Mouse (Mus musculus): Measurements from ENCODE around the gene Pom121l2.

Pom121l2 gene

DNA sequence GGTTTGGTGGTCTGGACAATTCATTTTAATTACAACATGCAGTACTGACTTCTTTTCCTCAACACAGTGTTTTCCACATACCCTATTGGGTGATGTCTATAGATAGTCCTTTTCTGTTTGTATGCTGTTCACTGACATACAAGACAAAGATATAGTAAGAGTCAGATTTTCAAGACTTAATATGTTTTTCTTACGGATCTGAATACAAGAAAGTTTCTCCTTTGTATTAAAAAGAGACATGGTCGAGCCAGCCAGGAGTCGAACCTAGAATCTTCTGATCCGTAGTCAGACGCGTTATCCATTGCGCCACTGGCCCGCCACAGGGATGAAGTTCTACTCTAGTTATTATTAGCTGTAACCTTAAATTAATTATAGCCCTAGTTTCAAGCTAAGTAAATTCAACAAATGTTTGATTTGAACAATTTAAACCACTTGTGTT lies 39.9 kb downstream of the Pom121l2 start:
- DNase-seq = no peak

DNA sequence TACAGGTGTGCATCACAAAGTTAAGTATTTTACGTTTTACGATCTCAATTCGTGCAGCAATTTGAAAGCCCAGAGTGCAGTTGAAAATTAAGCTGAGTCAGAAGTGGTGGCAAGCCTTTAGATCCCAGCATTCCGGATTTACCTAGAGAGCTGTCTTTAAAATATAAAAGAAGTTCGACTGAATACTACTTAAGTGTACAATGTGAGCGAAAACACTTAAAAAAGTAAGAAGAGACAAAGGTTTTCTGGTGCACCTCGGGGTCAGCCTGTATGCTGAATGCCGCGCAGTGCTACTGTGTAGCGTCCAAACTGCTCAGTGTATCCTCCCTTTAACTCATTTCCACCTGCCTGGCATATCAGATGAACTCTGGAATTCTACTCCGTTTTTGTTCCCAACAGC lies 40.6 kb downstream of the Pom121l2 start:
- no peak for DNase-seq

DNA sequence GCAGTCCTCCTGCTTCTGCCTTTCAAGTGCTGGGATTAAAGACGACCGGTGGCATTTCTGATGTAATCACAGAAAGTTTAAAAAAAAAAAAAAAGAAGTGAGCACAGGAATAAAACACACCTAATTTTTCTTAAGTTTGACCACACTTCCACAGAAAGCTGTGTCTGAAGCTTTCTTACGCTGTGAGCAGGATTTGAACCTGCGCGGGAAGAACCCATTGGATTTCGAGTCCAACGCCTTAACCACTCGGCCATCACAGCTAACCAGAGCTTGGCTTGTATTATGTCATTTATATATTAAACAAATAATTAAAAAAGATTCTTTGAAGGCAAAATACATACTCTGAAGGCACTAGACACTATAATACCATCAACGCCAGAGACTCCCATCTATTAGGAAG lies 41.2 kb downstream of the Pom121l2 start:
- peak; percentile 62 for DNase-seq

DNA sequence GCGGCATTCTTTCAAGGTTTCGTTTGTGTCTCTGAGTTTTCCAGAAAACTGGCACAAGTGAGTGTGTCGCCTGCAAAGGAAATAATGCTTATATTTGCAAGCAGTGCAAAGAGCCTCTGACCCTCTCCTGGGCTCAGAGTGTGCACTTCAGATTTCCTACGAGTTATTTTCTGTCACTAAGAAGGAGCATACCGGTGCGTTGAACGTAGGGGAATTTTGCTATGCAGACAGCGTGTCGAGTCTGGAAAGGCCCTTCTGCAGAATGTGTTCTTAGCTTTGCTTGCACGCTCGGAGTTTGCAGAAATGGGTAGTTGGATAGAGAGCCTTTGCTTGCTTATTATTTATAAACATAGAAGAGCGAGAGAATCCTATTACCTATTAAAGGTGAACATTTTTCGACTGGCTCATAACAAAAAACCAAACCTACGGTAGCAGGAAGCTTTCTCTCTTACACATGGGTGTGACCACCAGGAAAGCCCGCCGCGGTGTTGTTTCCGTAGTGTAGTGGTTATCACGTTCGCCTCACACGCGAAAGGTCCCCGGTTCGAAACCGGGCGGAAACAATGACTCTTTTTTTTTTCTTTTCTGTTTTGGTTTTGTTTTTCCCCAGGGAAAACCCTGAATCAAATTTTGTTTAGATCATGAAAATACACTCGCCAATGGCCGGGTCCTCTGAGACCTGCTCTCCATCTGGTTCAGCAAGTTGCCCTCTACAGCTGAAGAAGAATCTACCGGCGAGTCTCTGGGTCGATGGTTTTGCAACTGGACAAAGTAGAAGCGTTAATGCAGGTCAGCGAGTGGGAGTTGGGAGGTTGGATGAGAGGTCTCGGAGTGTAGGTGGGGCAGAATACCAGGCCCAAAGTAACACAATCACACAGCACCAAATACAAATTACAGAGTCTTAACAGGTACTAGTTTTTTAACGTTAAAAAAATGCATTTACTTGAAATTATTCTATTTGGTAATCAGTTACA lies 45.4 kb downstream of the Pom121l2 start:
- DNase-seq = peak; percentile 64

DNA sequence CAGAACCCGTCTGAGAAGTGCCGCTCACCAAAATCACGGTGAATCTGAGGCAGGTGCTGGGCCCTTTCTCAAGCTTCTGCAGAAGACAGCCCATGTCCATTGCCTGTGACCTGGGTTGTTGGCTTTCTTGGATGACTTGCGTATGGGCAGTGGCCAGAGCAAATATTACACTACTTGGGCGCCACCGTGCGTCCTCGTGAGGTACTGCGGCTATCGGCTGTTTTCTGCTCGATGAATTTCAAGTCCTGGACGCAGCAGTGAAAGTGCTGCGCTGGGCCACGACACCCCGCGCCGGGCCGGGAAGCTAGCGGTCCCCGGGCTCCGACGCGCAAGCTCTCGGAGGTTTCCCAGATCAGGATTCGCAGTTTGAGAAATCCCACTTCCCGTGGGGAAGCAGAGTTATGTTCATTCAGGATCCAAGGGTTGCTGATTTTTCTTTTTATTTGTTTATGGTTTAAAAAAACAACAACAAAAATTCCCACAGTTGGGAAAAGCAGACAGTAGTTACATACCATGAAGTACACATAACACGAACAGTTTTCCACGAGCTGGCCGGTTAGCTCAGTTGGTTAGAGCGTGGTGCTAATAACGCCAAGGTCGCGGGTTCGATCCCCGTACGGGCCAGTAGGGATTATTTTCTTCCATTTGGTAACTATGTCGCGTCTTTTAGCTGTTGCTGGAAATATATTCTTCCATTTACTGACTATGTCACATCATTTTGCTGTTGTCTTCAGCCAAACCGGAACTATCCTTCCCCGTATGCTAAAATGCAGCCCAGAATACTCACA lies 47.9 kb downstream of the Pom121l2 start:
- peak; percentile 93 for DNase-seq

DNA sequence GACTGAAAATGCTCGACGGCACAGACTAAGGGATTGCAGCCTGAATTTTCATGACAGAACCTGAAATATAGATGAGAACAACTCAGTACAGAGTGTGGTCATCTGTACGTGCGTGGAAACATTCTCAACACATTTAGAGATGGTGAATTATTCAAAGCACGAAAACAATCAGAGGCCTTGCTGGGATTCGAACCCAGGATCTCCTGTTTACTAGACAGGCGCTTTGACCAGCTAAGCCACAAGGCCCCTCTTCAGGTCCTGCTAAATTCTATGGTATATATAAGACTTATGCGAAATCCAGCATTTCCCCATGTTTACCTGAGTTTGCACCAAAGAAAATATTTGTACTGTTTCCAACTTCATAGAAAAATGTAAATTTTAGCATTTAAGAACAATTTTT lies 48.9 kb downstream of the Pom121l2 start:
- DNase-seq = no peak

DNA sequence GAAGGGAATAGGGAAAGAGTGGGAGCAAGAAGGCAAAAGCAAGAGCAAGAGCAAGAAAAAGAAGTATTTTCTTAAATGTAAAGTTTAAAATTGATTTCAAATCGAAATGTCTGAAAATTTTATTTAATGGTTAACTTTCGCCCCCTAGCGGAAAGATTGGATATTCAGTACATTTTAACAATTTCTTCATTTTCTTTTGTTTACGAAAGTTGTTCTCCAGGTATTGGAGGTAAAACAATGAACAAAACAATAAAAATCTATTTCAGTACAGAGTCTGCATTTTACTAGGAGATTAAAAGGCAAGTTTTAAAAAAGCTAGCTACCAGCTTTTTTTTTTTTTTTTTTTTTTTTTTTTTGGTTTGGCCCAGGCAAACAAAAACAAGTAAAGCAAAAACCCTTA lies 49.5 kb downstream of the Pom121l2 start:
- DNase-seq = no peak

DNA sequence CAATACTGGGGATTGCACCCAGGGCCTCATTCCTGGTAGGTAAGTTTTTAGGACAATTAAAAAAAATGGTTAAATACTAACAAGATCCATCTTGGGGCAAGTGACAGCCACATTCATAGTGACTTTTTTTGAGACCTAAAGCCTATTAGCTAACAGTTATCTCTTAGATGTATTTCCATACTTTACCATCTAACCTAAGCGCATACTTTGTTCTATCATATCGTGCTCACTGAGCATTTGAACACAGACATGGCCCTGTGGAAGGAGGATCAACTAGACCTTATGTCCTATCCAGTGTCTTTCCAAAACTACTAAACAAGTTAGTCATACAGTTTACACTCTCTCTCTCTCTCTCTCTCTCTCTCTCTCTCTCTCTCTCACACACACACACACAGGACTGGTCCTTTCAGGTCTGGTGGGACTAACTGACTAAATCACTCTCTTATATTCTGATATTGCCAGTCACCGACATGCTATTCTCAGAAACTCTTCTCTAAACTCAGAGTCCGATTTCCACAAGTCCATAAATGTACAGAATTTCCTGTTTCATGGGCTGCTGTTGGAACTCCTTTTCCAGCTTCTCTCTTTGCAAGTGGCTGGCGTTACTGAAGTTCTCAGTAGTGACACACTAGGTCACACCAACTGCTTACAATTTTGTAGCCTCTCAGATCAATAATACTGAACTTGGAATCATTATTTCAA lies 52.9 kb downstream of the Pom121l2 start:
- DNase-seq = no peak

DNA sequence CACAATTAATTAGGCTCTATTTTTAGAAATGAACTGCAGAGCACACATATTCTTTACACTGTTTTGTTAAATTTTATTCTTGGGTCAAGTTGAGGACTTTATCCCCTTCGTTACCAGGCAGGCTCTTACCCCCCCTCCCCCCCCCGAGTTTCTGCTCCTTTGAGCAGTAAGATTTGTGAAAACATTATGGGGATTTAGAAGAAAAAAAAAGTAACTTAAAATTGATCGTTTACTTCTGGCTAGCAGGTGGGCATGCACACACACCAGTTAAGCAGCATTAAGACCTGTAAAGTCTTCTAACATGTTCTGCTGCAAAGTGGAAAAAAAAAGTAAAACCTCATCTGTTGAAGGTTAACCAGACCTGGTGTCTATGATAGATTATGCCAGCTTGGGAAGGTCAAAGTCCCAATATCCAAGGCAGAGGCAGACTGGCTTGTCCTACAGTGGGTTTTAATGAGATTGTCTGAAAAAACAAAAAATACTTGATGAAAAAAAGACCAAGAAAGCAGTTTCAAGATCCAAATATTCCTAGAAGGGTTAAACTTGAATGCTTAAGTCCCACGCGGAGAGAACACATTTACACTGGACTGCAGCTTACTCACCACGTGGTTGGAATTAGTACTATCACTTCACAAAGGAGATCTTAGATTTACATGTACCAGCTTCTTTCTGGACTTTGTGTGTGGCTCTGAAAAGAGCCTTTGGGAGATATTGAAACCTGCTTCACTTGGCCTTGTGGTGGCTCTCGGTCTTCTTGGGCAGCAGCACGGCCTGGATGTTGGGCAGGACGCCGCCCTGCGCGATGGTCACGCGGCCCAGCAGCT lies 53.7 kb downstream of the Pom121l2 start:
- DNase-seq = no peak

DNA sequence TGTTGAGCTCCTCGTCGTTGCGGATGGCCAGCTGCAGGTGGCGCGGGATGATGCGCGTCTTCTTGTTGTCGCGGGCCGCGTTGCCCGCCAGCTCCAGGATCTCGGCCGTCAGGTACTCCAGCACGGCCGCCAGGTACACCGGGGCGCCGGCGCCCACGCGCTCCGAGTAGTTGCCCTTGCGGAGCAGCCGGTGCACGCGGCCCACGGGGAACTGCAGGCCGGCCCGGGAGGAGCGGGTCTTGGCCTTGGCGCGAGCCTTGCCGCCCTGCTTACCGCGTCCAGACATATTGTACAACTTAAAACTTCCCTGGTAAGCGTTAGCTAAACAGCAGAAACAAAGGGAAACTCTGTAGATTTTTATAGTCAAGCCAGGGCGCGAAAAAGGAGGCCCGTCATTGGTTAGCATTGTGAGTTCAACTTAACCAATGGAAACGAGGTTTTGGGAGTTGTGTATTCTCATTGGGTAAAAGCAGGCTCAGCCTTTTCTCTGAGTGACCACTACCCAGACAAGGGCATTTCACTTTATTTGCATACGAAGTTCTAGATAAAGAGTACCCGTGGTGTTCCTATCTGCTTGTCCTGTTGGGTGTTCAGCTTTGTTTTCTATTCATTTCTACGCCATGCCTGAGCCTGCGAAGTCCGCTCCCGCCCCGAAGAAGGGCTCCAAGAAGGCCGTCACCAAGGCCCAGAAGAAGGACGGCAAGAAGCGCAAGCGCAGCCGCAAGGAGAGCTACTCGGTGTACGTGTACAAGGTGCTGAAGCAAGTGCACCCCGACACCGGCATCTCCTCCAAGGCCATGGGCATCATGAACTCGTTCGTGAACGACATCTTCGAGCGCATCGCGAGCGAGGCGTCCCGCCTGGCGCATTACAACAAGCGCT lies 54.5 kb downstream of the Pom121l2 start, which contains the start of the genes Hist1h2ah and Hist1h2bk:
Gene Hist1h2ah (minus strand): TSS at position 302 of the 882 bp plus-strand sequence.
Gene Hist1h2bk (plus strand): TSS at position 604 of the 882 bp plus-strand sequence.
- DNase-seq = peak; percentile 75

DNA sequence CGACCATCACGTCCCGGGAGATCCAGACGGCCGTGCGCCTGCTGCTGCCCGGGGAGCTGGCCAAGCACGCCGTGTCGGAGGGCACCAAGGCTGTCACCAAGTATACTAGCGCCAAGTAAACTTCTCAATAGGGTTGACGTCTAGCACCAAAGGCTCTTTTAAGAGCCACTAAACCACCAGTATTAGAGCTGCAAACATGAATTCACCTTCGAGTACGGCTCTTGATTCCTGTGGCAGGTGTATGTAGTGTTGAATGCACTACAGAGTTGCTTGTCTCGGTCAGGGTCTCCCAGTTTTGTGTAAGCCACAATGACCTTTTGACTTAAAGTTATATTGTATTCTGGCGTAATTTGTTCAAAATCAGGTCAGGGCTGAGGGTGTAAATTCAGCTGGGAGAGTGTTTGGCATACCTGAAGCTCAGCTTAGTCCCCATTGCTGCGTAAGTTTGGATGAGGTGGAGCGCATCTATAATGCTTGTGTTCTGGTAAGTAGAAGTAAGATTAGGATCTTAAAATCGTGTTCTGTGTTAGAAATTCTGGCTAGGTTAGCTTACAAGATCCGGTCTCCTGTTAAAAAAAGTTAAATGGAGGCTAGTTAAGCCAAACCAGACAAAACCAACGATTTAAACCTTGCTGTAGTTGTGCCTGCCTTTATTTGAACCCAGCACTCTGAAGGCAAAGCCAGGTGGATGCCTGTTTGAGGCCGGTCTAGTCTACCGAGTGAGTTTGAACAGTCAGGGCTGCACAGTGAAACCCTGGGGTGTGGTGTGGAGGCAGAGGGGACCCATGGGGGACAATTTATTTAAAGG lies 55.4 kb downstream of the Pom121l2 start:
- DNase-seq = no peak

DNA sequence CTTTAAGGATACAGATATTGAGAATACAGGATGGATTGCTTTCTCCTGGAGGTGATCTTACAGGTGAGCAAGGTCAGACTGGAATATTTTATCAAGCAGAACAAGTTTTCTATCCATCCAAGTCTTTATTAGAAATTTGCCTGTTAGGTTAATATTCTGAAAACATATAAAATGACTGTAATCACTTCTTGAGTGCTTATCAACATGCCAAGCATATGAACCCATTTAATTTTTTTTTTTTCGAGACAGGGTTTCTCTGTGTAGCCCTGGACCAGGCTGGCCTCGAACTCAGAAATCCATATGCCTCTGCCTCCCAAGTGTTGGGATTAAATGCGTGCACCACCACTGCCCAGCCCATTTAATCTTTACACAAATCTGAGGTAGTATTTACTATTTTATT lies 56.0 kb downstream of the Pom121l2 start:
- DNase-seq = no peak

DNA sequence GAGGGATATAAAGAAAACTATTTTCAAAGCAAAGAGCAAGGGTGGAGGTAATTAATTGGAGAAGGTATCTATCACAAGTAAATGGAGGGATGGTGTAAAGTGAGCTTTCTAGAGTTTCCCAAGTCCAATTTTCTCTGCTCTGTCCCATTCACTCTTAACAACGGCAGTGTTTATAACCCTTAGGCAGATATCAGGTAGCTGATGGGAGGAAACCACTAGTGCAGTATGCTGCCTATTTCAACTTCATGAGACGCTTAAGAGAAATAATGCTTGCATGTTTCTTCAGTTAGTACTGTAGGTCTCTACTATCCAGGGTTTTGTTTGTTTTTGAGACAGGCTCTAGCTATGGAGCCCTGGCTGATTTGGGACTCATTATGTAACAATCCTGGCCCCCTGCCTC lies 56.4 kb downstream of the Pom121l2 start:
- no peak for DNase-seq

Data from cerebellum, adult 11 months (tissue).